ENCODE assay signal across 8 mouse cellular contexts in the genomic region with DNA sequence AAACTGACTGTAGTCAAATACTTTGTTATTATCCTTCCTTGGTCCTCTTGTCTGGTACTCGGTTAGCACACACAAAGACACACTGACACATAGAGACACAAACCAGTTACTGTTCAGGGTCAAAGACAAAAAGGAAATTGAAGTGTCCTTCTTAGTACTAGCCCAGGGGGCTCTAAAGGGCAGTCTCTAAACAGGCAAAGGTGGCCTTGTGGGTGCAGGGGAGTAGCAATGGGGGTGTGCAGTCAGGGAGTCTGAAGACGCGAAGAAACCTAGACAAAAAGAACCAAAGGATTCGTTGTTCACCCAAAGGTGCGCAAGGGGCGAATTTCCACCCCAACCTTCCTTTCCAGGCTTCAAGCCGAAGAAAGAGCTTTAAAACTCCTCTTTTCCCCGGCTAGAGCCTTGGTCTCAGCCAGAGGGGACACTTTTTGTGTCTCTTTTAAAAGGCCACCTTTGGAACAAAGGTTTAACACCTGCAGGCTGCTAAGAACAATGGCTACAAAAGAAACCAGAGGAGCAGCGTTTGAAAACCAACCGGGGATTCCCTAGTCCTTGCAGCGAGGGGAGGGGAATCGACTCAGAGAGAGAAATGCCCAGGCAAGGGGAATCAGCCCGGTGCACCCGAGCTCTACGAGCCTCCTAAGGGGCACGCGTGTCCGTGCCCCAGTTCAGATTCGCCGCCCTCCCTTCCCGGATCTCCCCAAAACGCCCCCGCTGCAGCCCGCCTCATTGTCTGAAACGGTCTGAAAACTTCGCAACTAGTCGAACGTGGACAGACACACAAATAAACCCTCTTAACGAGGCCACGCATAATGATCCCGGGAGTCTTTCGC. TPM values are rescaled to one million over a fixed set of nuclear protein-coding genes. Genes with fewer than 3 reads are reported as not detected.
DNase-seq lines count a peak whose midpoint lies in the region; ATAC-seq and TF ChIP-seq lines count a peak whose summit lies in the region.

No protein-coding gene starts in this region.

- peaks cover 7% of the 10 kb centered on the region; the same call in 1 of the 2 replicates for H3K27me3 ChIP-seq in cerebellum, adult 2 months (ENCODE audit: control insufficient read depth, insufficient read depth, low read length)
- no peaks in the 10 kb centered on the region for H3K27me3 ChIP-seq in forebrain, embryonic 14.5 days (replicated peaks; ENCODE audit: control insufficient read depth, insufficient read depth, low read length)
- H3K27me3 ChIP-seq in hindbrain, embryonic 14.5 days (ENCODE audit: control insufficient read depth, insufficient read depth, low read length) = no peaks in the 10 kb centered on the region
- no peaks in the 10 kb centered on the region for H3K27me3 ChIP-seq in limb, embryonic 14.5 days (ENCODE audit: control insufficient read depth, insufficient read depth, low read length)
- H3K27me3 ChIP-seq in testis, adult 2 months (ENCODE audit: control insufficient read depth, insufficient read depth, low read length) = no peaks in the 10 kb centered on the region; the same call in 1 of the 2 replicates

- peak; percentile 30 to 40 for DNase-seq in cerebellum, adult 2 months
- DNase-seq in forebrain, embryonic 14.5 days (ENCODE audit: low spot score) = peak; percentile 69
- DNase-seq in hindbrain, embryonic 14.5 days (ENCODE audit: low spot score) = peak; percentile 63
- peak; percentile 64 for DNase-seq in limb, embryonic 14.5 days (ENCODE audit: low spot score)
- DNase-seq in natural killer cell, adult 2 months (ENCODE audit: low spot score in 2 of 2) = peak; percentile 11 to 41

- TF ChIP-seq CTCF in cerebellum, adult 2 months (IDR thresholded peaks at IDR 0.05; ENCODE audit: borderline replicate concordance, insufficient read depth, low read depth, low read length) = no peak
- TF ChIP-seq CTCF in testis, adult 2 months (IDR thresholded peaks at IDR 0.05; ENCODE audit: control insufficient read depth, insufficient read depth, insufficient replicate concordance, low read depth, low read length) = no peak

- no peak for ATAC-seq in cerebellum, adult (ENCODE audit: insufficient number of reproducible peaks, low FRiP score, low TSS enrichment)
- ATAC-seq in activated CD4-positive, CD25-positive, alpha-beta regulatory T cell, adult 4 months = peak; percentile 5
- no peak for ATAC-seq in forebrain, embryonic 14.5 days
- ATAC-seq in hindbrain, embryonic 14.5 days (ENCODE audit: low FRiP score) = no peak
- no peak for ATAC-seq in limb, embryonic 14.5 days (ENCODE audit: low FRiP score, low read depth)

- 3% methylated on average over 32 of the region's 32 CpGs for WGBS in cerebellum, adult 2 months
- under 1% methylated on average over 32 of the region's 32 CpGs for WGBS in forebrain, embryonic 14.5 days
- under 1% methylated on average over 32 of the region's 32 CpGs for WGBS in hindbrain, embryonic 14.5 days
- WGBS in limb, embryonic 14.5 days = 1% methylated on average over 32 of the region's 32 CpGs

- peak overlapping the region; percentile 75; the same call in 1 of the 2 replicates for H3K27ac ChIP-seq in cerebellum, adult 2 months (ENCODE audit: insufficient read depth, low read length)
- peak overlapping the region; percentile 96 for H3K27ac ChIP-seq in forebrain, embryonic 14.5 days (ENCODE audit: low read depth, low read length)
- peak overlapping the region; percentile 98 for H3K27ac ChIP-seq in hindbrain, embryonic 14.5 days
- peak overlapping the region; percentile 97 for H3K27ac ChIP-seq in limb, embryonic 14.5 days (replicated peaks; ENCODE audit: low read depth, low read length)
- H3K27ac ChIP-seq in testis, adult 2 months (ENCODE audit: control insufficient read depth, insufficient read depth, low read depth, low read length) = peak overlapping the region; percentile 78

- no peak for TF ChIP-seq POLR2A in cerebellum, adult 2 months (IDR thresholded peaks at IDR 0.05; ENCODE audit: borderline replicate concordance, insufficient read depth, low read length)
- TF ChIP-seq POLR2A in limb, embryonic 14.5 days (IDR thresholded peaks at IDR 0.05; ENCODE audit: borderline replicate concordance, extremely low read depth, insufficient read depth, insufficient read length) = no peak
- no peak for TF ChIP-seq POLR2A in testis, adult 2 months (IDR thresholded peaks at IDR 0.05; ENCODE audit: control insufficient read depth, low read depth, low read length)

- H3K36me3 ChIP-seq in forebrain, embryonic 14.5 days (ENCODE audit: control insufficient read depth, insufficient read depth, low read length) = peaks cover 6% of the 10 kb centered on the region; the same call in 1 of the 2 replicates
- H3K36me3 ChIP-seq in hindbrain, embryonic 14.5 days (replicated peaks; ENCODE audit: control insufficient read depth, insufficient read depth) = peaks cover under 1% of the 10 kb centered on the region
- H3K36me3 ChIP-seq in limb, embryonic 14.5 days (ENCODE audit: control insufficient read depth, insufficient read depth, low read length) = peaks cover 5% of the 10 kb centered on the region
- H3K36me3 ChIP-seq in testis, adult 2 months (ENCODE audit: control insufficient read depth, insufficient read depth, low read length) = no peaks in the 10 kb centered on the region

- peak overlapping the region; percentile 99 for H3K9ac ChIP-seq in forebrain, embryonic 14.5 days (ENCODE audit: low read length)
- peak overlapping the region; percentile 100 for H3K9ac ChIP-seq in hindbrain, embryonic 14.5 days
- peak overlapping the region; percentile 84 for H3K9ac ChIP-seq in limb, embryonic 14.5 days (ENCODE audit: low read depth, low read length, severe bottlenecking)

- no peaks in the 10 kb centered on the region for H3K4me1 ChIP-seq in cerebellum, adult 2 months (ENCODE audit: control insufficient read depth, insufficient read depth, low read length)
- peaks cover 28% of the 10 kb centered on the region for H3K4me1 ChIP-seq in forebrain, embryonic 14.5 days (ENCODE audit: control insufficient read depth, insufficient read depth, low read length)
- peaks cover 28% of the 10 kb centered on the region for H3K4me1 ChIP-seq in hindbrain, embryonic 14.5 days (replicated peaks; ENCODE audit: control insufficient read depth, insufficient read depth, low read length)
- H3K4me1 ChIP-seq in limb, embryonic 14.5 days (ENCODE audit: control insufficient read depth, insufficient read depth, low read length) = peaks cover 27% of the 10 kb centered on the region
- H3K4me1 ChIP-seq in testis, adult 2 months (ENCODE audit: control insufficient read depth, insufficient read depth, low read length) = peaks cover 18% of the 10 kb centered on the region

- H3K4me2 ChIP-seq in forebrain, embryonic 14.5 days (ENCODE audit: low read length) = peak overlapping the region; percentile 57
- H3K4me2 ChIP-seq in hindbrain, embryonic 14.5 days (replicated peaks) = peak overlapping the region; percentile 90
- H3K4me2 ChIP-seq in limb, embryonic 14.5 days (replicated peaks; ENCODE audit: low read depth, low read length, severe bottlenecking) = peak overlapping the region; percentile 73

- H3K9me3 ChIP-seq in forebrain, embryonic 14.5 days (replicated peaks; ENCODE audit: control insufficient read depth, low read length) = no peaks in the 10 kb centered on the region
- no peaks in the 10 kb centered on the region for H3K9me3 ChIP-seq in hindbrain, embryonic 14.5 days (ENCODE audit: control insufficient read depth, low read length)
- H3K9me3 ChIP-seq in limb, embryonic 14.5 days (ENCODE audit: control insufficient read depth, low read length) = no peaks in the 10 kb centered on the region

- H3K4me3 ChIP-seq in cerebellum, adult 2 months (replicated peaks; ENCODE audit: insufficient read depth, low read depth, low read length) = peak overlapping the region; percentile 47
- peak overlapping the region; percentile 91 for H3K4me3 ChIP-seq in forebrain, embryonic 14.5 days (ENCODE audit: low read depth, low read length)
- H3K4me3 ChIP-seq in hindbrain, embryonic 14.5 days (replicated peaks; ENCODE audit: low read length) = peak overlapping the region; percentile 98
- peak overlapping the region; percentile 67 for H3K4me3 ChIP-seq in limb, embryonic 14.5 days (replicated peaks; ENCODE audit: low read length)
- H3K4me3 ChIP-seq in testis, adult 2 months (ENCODE audit: control insufficient read depth, low read depth, low read length) = peak overlapping the region; percentile 75

RNA-seq across cellular contexts. Expression of a gene that starts 2.3 kb away (rescaled TPM):
- 25.9 and 29.1 TPM in 2 replicates for polyA plus RNA-seq in cerebellum, adult 2 months (2012; rRNA removed)
- polyA plus RNA-seq in activated CD4-positive, CD25-positive, alpha-beta regulatory T cell, adult 4 months (2017; shearing (Covaris generic)) = 100 to 1,000 TPM in 1 of 2 experiments, 10 to 100 TPM in 1; 90.9 to 103 TPM
- polyA plus RNA-seq in forebrain, embryonic 14.5 days (2014; fragmentation: Nextera tagmentation; extraction: Ambion mirVana) = 87.4 and 100 TPM in 2 replicates
- 150 and 174 TPM in 2 replicates for polyA plus RNA-seq in hindbrain, embryonic 14.5 days (2014; fragmentation: Nextera tagmentation; extraction: Ambion mirVana)
- polyA plus RNA-seq in limb, embryonic 14.5 days (2012; rRNA removed) = 44.7 and 53.0 TPM in 2 replicates
- polyA plus RNA-seq in limb, embryonic 14.5 days (2014; fragmentation: Nextera tagmentation; extraction: Ambion mirVana) = 64.2 and 71.1 TPM in 2 replicates
- polyA plus RNA-seq in testis, adult 2 months (2012; rRNA removed) = 0.94 and 1.2 TPM in 2 replicates

Comparison
In these comparisons a context has a peak if more than half of its experiments do, and no peak if none do; other contexts are left out.
1. H3K4me3 ChIP-seq: peak in every context shown above with its lines; median percentile 98 in hindbrain, embryonic 14.5 days; 91 in forebrain, embryonic 14.5 days; 75 in testis, adult 2 months; 67 in limb, embryonic 14.5 days; 47 in cerebellum, adult 2 months.
2. RNA of a gene that starts 2.3 kb away (polyA plus RNA-seq): 150 to 174 TPM in hindbrain, embryonic 14.5 days, 90.9 to 103 TPM in activated CD4-positive, CD25-positive, alpha-beta regulatory T cell, adult 4 months, 87.4 to 100 TPM in forebrain, embryonic 14.5 days, 44.7 to 71.1 TPM in limb, embryonic 14.5 days and 25.9 to 29.1 TPM in cerebellum, adult 2 months; 0.94 to 1.2 TPM in testis, adult 2 months; every median in the first group is over 10 times any median in the second.
3. Peak in every context shown above with its lines, with median percentiles within 50 percentile points of each other: DNase-seq, H3K27ac ChIP-seq, H3K4me2 ChIP-seq and H3K9ac ChIP-seq.